Mouse (Mus musculus) embryonic stem cell, embryonic (primary cell): ENCODE measurements around the gene Clec2h.
"Not testable (repeated sequence)": the region's sequence is repeated elsewhere in the genome, so short reads cannot be mapped to it uniquely, and the experiment has no call there.

Experiments used
- CTCF ChIA-PET, 4 experiments: fragments of 300-600 bp in 2 of 4; fragments of 350-600 bp in 2 of 4; sonication (Branson Sonifier 250); formaldehyde crosslinking; loops; one replicate each; lab custom pipeline; 2022; ENCODE audit warnings: inconsistent platforms in 2 of 4; lab: Charles Lee
- POLR2A ChIA-PET, 4 experiments: fragments of 300-600 bp in 2 of 4; fragments of 350-600 bp in 2 of 4; sonication (Branson Sonifier 250); formaldehyde crosslinking; loops; one replicate each; lab custom pipeline; 2022; ENCODE audit warnings: antibody characterized with exemption in 4 of 4, inconsistent platforms in 1 of 4; lab: Charles Lee

Gene Clec2h

DNA sequence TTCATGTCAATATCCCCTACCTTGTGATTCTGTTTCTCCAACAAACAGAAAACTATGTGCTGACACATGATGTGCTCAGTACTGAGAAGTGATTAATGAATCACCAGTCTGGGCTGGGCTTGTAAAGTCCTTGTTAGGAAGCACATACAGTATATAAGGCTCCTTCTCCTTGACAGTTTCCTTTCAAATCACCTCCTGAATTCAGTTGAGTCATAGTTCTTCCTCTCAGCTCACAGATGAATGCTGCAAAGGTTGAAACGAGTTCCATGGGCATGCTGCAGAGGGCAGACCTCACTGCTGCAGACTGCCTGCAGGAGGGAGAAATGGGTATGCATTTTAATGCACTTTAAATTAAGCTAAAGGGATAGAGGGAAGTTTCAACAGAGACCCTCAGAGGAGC, at the start of gene Clec2h:
Clec2h (plus strand) TSS at position 180 of the 400 bp plus-strand sequence.
- ChIA-PET CTCF (interaction anchor here in 1 of 4 experiments (0.8 kb wide), 1 partner anchor 33 kb away, joined by 4 read pairs; no protein-coding TSS in a partner anchor), POLR2A (no interaction called here)

DNA sequence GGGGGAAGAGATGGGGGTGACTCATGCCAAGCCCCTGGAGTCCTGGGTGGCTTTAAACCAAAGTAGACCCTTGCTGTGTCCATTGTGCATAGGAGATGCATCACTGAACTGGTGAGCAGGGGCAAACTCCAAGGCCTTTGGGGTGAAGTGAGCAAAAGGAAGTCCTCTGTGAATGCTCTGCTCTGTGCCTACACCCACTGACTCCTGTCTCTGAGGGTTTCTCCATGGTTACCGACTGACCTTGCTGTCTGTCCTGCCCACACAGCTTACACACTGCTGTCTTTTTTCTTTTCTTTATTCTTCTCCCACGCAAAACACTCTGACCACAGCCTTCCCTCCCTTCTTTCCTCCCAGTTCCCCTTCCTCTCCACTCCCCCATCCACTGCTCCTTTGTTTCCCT, 39.5 kb upstream of the Clec2h start:
- ChIA-PET CTCF (interaction anchor here in 1 of 4 experiments (1.0 to 1.1 kb wide), 2 partner anchors 143 to 144 kb away, joined by 3 read pairs; no protein-coding TSS in a partner anchor), POLR2A (no interaction called here)

GRCm38 (mm10) chr6:128623433-128623832, 38.8 kb upstream of the Clec2h start, which contains the start of gene Klrb1a:
Gene Klrb1a, minus strand, starts transcription at chr6:128623533.
- POLR2A ChIA-PET, result interaction anchor here in 2 of 4 experiments (0.8 to 1.7 kb wide), 2 partner anchors 166 kb away, joined by 3 to 7 read pairs; partner anchors contain the start of gene Klrb1c (in 2 of the 2)
- CTCF ChIA-PET, result interaction anchor here in 3 of 4 experiments (0.7 to 1.1 kb wide), 3 partner anchors 144 to 922 kb away, joined by 3 read pairs; partner anchors contain the start of gene Klrb1c (in 1 of the 3)

DNA sequence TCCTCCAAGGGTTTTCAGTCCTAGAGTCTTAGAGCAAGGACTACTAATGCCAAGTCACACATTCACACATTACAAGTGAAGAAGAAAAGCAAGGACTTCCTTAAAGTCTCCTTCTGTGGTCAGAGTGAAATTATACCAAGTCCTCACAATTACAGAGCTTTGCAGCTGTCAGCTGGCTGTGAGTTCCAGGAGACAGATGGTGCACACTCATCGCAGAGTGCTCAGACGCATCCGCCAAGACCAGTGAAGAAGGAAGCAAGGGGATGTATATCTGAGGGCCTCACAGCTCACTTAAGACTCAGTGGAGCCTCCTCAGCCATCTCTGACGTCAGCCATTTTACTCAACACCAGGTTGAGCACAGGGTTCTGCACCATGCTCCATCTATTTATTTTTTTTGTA, 37.8 kb upstream of the Clec2h start:
- POLR2A ChIA-PET, result interaction anchor here in 2 of 4 experiments (0.9 to 1.7 kb wide), 2 partner anchors 158 to 165 kb away, joined by 5 to 7 read pairs; partner anchors contain the start of gene Klrb1c (in 1 of the 2)
- CTCF ChIA-PET, result no interaction called here

- CTCF ChIA-PET, result not testable (repeated sequence)
Measured at GRCm38 (mm10) chr6:128625246-128625645, 36.9 kb upstream of the Clec2h start.

DNA sequence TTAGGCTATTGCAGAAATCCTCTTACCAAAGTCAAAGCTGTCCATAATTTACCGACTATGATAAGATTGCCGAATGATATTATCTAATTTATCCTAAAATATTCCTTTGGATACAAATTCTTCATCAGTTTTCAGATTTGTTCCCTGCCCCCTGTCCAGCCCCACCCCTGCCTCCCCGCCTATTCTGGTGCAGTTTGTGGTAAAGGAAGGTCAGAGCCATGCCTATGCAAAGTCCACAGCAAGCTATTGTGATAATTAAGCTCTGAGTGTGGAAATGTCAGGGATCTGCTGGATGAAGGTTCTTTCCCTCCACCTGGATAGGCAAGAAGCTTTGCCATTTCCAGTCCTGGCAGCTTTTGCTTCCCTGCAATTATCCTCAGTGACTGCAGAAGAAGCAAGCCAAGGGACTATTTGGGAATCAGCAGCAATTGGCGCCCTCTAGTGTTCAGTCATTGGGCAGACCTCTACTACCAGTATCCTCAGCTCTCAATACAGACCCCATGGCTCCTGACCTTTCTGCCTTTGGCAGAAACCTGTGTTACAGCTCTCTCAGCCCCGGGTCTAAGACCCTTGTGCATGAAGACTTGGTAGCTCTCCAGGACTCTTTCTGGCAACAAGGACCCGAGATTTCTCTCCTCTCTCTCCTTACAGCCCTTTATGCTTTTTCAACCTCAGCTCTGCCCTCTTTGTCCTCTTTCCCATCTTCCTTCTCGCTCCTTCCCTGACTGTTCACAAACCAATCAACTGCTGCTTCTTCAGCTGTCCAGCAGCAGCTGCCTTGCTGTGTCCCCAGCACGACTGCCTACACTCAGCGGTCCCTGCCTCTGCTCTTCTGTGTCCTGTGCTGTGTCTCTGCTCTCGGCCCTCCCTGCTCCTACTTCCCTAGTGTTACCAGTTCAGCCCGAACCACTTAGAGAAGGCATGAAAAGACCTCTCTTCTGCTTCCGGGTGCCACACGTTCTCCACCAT, 32.1 kb upstream of the Clec2h start:
- CTCF ChIA-PET, result interaction anchor here (0.5 to 3.3 kb wide), 20 partner anchors 10 to 129 kb away, joined by 3 to 106 read pairs (median 4); partner anchors contain the start of gene Clec2h (in 1 of the 4)
- POLR2A ChIA-PET, result interaction anchor here in 3 of 4 experiments (0.9 to 3.1 kb wide), 6 partner anchors 30 to 134 kb away, joined by 3 to 81 read pairs (median 10); no protein-coding TSS in a partner anchor

More at GRCm38 (mm10) chr6:128625246-128625645, 36.9 kb upstream of the Clec2h start:
- POLR2A ChIA-PET, result not testable (repeated sequence)

- POLR2A ChIA-PET, result interaction anchor here in 3 of 4 experiments (1.4 to 3.1 kb wide), 5 partner anchors 32 to 129 kb away, joined by 3 to 81 read pairs (median 17); no protein-coding TSS in a partner anchor
- CTCF ChIA-PET, result interaction anchor here (1.3 to 3.3 kb wide), 4 partner anchors 122 to 123 kb away, joined by 7 to 106 read pairs (median 22); no protein-coding TSS in a partner anchor
Measured at GRCm38 (mm10) chr6:128630912-128631905, 31.0 kb upstream of the Clec2h start.

- CTCF ChIA-PET, result interaction anchor here in 3 of 4 experiments (0.6 to 1.0 kb wide), 3 partner anchors 11 to 131 kb away, joined by 4 to 6 read pairs (median 4); no protein-coding TSS in a partner anchor
- POLR2A ChIA-PET, result no interaction called here
Measured at GRCm38 (mm10) chr6:128640673-128641072, 21.5 kb upstream of the Clec2h start.

GRCm38 (mm10) chr6:128641116-128641716, 21.0 kb upstream of the Clec2h start:
- ChIA-PET CTCF (interaction anchor here in 2 of 4 experiments (0.7 to 1.0 kb wide), 2 partner anchors 11 to 132 kb away, joined by 4 to 6 read pairs; no protein-coding TSS in a partner anchor), POLR2A (no interaction called here)

GRCm38 (mm10) chr6:128643999-128644398, 18.2 kb upstream of the Clec2h start:
- ChIA-PET POLR2A (interaction anchor here in 1 of 4 experiments (0.7 kb wide), 1 partner anchor 411 kb away, joined by 3 read pairs; no protein-coding TSS in a partner anchor), CTCF (no interaction called here)

- CTCF ChIA-PET, POLR2A ChIA-PET: not testable (repeated sequence)
Measured at GRCm38 (mm10) chr6:128644694-128645093, 17.5 kb upstream of the Clec2h start.

GRCm38 (mm10) chr6:128645708-128646107, 16.5 kb upstream of the Clec2h start:
- POLR2A ChIA-PET, CTCF ChIA-PET: not testable (repeated sequence)

DNA sequence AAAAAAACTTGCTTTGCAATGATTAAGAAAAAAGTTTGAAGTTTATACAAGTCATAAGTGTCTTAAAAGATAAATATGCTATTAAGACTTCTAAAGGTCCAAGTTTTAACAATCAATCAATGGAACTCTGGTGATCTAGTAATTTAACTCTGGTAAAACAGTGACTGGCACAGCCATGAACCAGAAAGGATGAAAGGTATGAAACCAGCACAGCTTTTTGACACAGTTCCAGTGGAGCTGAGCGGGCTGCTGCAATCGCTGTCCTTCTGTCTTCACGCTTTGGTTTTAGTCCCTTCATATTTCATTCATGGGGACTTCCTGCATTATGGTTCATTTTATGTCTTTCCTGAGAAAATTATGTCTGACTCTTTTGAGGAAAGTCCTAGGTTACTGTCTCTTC, 12.5 kb upstream of the Clec2h start:
- ChIA-PET POLR2A (interaction anchor here in 1 of 4 experiments (0.9 to 1.2 kb wide), 2 partner anchors 161 to 193 kb away, joined by 3 read pairs; no protein-coding TSS in a partner anchor), CTCF (no interaction called here)

DNA sequence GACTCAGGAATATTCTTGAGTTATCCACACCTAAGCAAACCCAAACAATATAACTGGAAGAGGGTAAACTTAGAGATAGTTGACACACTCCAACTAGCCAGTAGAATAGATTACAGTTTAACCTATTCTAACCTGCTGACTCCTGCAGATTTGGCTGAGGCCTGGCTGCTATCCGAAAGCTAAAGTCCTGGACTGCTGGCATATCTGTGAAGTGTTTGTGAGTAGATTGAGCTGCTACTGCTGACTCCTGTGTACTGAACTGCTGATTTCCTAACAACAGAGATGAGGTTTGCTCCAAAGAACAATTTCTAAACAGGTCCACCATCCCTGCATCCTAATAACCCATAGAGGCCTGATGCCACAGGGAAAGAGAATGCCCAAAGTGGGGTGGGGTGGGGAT, 12.0 kb upstream of the Clec2h start:
- POLR2A ChIA-PET, result interaction anchor here in 1 of 4 experiments (0.9 to 1.2 kb wide), 2 partner anchors 161 to 193 kb away, joined by 3 read pairs; no protein-coding TSS in a partner anchor
- CTCF ChIA-PET, result interaction anchor here in 1 of 4 experiments (0.6 kb wide), 1 partner anchor 638 kb away, joined by 3 read pairs; no protein-coding TSS in a partner anchor

DNA sequence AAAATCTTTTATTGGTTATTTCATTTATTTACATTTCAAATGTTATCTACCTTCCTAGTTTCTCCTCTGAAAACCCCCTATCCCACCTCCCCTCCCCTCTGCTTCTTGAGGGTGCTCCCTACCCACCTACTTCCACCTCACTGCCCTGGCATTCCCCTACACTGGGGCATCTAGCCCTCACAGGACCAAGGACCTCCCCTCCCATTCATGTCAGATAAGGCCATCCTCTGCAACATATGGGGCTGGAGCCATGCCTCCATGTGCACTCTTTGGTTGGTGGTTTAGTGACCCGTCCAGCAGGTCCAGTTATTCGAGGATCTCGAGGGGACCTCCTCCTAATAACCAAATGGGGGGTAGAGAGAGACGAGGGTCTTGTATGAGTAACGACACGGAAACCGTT, 11.4 kb upstream of the Clec2h start:
- ChIA-PET CTCF (interaction anchor here in 1 of 4 experiments (0.6 kb wide), 1 partner anchor 638 kb away, joined by 3 read pairs; no protein-coding TSS in a partner anchor), POLR2A (interaction anchor here in 1 of 4 experiments (1.2 kb wide), 1 partner anchor 162 kb away, joined by 3 read pairs; no protein-coding TSS in a partner anchor)

DNA sequence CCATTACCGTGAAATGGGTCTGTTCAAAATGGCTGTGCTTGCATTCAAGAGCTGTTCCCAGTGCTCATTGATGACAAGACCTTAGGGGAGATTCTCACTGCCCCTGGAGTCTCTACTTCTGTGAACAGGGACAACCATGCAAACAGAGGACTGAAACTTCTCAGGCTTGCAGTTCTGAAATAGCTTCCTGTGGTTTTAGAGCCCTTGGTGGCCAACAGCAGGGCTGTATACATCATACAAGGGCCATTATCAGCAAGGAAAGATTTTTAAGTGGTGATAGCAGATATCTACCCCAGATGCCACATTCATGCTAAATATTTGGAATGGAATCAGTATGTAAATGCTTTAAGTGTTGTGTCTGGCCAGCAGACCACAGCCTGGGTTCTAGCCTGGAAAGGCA, 9.2 kb upstream of the Clec2h start:
- ChIA-PET CTCF (no interaction called here), POLR2A (no interaction called here)

DNA sequence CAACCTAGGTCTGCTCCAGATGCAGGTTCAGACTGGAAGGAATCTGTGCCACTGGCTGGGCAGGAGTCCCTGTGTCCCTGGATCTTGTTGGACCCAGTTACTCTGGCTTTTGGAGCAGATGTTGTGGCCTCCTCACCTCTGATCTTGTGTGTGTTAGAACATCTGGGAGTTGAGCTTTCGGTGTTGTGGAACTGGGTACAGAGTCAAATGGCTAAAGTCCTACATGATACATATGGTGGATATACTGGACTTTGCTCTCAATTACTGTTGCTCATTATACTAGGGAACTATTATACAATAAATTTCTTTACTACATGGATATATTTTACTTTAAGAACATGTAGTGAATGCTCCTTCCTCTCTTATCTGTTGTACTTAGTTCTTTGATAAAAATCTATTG, 936 bp upstream of the Clec2h start:
- ChIA-PET CTCF (no interaction called here), POLR2A (interaction anchor here in 1 of 4 experiments (1.4 kb wide), 1 partner anchor 11 kb away, joined by 6 read pairs; no protein-coding TSS in a partner anchor)
